Mouse (Mus musculus) ES-E14 (cell line): Measurements from ENCODE around the gene Ccdc88c.

Source experiments
- CHD2 ChIP-seq: IDR thresholded peaks from 2 replicates; pipeline ENCODE4 v1.6.1; 2014; ENCODE audit warnings: mild to moderate bottlenecking, low read depth, low read length, inconsistent platforms
- HCFC1 ChIP-seq: IDR thresholded peaks from 2 replicates; pipeline ENCODE4 v1.6.1; 2012; ENCODE audit warnings: low read length, inconsistent platforms, borderline replicate concordance; ENCODE audit not compliant: insufficient read depth
- MAFK ChIP-seq: IDR thresholded peaks from 2 replicates; pipeline ENCODE4 v1.6.1; 2014; ENCODE audit warnings: mild to moderate bottlenecking, low read depth, low read length, inconsistent platforms; ENCODE audit not compliant: insufficient read depth
- ZNF384 ChIP-seq: IDR thresholded peaks from 2 replicates; pipeline ENCODE4 v1.6.1; 2012; ENCODE audit warnings: low read depth, low read length, inconsistent platforms

- TF ChIP-seq CHD2 (no peak), ZNF384 (no peak), HCFC1 (0 out of 2 replicates have a peak, but pooled peaks have one; percentile 2), MAFK (no peak)
These were observed 12.9 kb downstream of the Ccdc88c start for GRCm38 (mm10) chr12:101015926-101016325.
